Mouse (Mus musculus): Measurements from ENCODE around the gene 4930518I15Rik.
"Not testable (repeated sequence)": the region's sequence is repeated elsewhere in the genome, so short reads cannot be mapped to it uniquely, and the experiment has no call there.

4930518I15Rik gene

DNA sequence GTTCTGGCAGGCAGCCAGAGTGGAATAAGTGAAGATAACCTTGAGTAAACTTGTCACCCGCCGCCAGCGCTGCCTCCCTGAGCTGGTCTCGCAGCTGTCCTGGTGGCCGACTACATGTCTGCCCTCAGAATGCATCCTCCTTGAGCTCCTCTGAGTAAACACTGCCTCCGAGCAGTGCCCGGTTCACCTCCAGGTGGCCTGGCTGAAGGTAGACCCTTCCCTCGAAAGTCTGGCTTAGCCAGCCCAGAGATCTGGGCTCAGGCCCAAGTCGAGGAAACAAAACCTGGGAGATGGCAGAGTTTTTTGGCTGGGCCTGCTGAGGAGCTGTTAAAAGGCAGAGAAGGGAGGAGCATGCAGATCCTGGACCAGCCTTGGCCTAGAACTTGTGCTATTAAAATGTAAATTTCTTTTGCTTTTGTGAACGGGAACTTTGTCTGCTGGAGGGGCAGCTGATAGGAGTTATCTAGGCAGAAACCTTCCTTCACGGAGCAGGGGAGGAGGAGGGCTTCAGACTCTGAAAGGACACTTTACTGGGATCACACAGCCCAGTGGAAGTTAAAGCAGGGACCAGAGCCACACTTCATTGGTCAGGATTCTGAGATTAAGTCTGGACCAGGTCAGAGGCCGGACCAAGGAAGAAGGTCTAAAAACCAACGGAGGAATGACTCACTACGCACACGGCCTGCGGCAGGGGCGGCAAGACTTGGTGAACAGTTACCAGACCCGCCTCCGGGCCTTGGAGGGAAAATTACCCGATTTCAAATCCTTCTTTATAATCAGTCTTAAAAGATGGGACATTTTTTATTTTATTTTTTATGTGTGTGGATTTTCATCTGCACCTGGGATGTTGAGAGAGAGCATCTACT lies 15.7 kb downstream of the 4930518I15Rik start:
- no peak for DNase-seq

- DNase-seq, result no peak
Observed at GRCm38 (mm10) chr2:156841028-156841840, 16.5 kb downstream of the 4930518I15Rik start.

GRCm38 (mm10) chr2:156840301-156841027 lies 17.3 kb downstream of the 4930518I15Rik start:
- DNase-seq, result no peak

DNA sequence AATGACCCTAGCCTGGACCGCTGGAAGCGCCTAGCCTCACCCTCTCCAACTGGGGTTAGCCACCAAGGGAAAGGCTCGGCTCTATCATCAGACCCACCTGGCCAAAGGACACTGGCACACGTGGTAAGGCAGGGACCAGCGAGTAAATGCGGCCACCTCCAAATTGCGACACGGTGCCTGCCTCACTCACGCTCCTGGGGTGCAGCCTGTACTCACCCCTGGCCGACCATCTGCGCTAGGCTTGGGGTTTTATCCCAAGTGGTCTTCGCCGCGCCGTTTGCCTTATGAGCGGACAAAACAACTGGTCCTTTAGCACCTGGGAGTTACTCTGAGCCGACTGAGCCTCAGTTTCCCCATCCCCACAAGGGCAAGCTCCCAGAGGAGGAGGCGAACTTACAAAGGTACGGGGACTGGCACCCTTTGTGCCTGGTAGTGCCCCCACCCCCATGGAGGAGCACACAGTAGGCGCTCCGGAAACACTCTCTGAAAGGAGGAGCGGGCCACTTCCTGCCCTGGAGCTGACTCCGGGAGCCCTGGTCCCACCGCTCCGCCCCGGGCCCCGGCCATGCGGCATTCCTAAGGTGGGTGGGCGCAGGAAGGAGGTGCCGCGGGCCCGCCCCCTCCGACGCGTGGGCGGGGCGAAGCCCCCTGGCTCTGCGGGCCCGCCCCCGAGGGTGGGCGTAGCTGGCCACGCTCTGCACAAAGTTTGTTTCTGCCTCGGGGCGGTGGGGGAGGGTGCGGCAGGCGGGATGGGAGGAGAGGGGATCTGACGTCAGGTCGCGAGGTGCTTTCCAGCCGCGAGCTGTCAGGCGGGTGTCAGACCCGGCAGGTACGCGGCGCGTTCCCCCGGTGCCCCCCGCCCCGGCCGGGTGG lies 18.2 kb downstream of the 4930518I15Rik start, which contains the start of gene Tgif2:
Gene Tgif2 (plus strand): TSS at position 689 of the 873 bp plus-strand sequence.
- DNase-seq, result no peak

DNA sequence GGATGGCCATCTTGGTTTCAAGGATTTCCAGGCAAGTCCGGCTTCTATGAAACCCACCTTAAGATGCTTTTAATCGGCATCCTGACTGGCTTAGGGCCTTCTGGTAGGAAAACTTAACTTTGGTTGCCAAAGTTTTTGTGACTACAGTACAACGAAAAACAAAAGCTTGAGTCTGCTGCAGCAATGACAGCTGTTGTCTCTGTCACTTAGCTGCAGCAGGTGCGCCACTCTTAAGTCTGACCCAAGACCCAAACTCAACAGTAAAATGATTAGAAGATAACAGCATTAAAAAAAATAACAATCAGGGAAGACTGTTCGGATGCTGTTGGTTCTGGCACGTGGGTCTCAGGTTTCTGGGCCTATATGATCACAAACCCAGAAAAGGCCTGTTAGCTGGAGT lies 18.9 kb downstream of the 4930518I15Rik start:
- no peak for DNase-seq

DNA sequence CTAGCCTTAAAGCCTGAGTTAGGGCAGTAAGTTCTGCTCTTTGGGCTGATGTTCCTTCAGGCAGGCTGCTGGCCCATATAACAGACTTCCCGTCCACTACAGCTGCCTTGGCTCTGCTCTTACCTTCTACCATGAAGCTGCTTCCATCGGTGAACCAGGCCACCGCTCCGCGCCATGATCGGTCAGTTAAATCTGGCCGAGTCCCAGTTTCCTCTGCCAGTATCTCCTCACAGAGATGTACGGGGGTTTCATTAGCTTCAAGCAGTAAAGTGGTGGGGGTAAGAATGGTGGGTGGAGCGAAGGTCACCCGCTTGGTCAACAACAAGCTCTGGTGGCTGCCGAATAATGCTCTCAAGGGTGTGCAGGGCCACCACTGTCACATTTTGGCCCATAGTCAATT lies 23.4 kb downstream of the 4930518I15Rik start:
- no peak for DNase-seq

DNA sequence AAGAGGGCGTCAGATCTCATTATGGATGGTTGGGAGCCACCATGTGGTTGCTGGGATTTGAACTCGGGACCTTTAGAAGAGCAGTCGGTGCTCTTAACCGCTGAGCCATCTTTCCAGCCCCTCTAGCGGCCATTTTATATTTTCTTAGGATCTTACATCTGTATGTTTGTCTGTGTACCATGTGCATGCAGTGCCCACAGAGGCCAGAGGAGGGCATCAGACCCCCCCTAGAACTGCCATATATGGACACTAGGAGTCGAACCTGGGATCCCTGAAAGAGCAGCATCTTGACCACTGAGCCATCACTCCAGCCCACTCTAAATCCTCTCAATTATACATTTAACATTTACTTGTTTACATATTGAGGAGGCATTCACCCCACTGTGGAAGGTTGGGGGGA lies 32.6 kb downstream of the 4930518I15Rik start:
- not testable (repeated sequence) for DNase-seq

GRCm38 (mm10) chr2:156816116-156816515 lies 41.6 kb downstream of the 4930518I15Rik start:
- no peak for DNase-seq

DNA sequence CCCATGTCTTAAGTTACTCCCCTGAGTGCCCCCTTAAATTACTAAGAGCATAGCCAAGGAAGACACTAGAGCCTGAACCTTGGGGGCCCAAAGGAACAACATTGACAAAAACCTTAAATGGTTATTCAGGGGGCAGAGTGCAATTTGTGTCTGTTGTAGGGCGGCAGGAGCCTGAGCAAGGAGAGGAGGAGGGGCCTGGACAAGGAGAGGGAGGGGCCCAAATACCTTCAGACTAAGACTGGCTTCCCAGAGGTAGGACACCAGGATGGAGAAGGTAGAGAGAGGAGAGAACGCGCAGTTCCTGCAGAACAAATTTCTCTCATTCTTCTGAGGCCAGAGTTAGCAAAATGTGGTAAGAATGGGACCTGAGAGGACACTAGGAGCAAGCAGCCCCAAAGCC lies 42.3 kb downstream of the 4930518I15Rik start:
- DNase-seq, result no peak

GRCm38 (mm10) chr2:156814893-156815292 lies 42.9 kb downstream of the 4930518I15Rik start:
- no peak for DNase-seq

DNA sequence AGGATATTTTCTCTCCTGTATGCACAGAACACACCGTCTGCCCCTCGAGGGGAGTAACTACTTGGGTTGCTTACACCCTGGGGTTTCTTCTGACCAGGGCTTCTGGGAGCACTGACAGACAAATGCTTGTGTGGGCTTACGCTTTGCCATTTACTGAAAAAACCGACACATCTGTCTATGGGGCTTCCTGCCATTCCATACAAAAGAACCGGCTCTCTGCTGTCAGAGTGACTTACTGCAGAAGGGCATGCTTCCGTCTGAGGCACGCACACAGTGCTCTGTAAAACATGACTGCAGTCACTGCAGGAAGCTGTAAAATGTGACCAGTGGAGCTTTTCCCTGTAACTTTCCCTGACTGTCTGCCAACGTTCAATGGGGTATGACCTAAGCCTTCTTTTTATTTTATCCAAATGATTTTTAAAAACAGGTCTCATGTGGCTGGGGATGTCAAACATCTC lies 43.4 kb downstream of the 4930518I15Rik start:
- no peak for DNase-seq

GRCm38 (mm10) chr2:156811556-156811955 lies 46.2 kb downstream of the 4930518I15Rik start:
- DNase-seq, result no peak

GRCm38 (mm10) chr2:156810716-156811115 lies 47.0 kb downstream of the 4930518I15Rik start:
- DNase-seq, result no peak

DNA sequence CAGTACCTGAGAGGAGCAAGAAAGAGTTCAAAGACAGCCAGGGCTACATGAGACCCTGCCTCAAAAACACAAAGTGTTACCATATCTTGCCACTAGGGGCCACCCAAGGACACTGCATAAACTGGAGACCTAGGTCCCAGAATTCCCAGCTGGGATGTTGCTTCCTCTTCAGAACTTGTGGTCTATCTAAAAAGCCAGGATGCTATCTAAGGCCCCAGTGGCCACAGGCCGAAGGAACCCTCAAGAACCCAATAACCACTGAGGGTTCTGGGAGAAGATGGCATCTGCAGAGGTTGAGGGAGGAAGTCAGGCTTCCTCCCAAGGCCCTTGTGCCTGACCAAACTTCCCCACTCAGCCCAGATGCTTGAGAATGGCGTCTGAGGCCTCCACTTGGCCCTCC lies 48.2 kb downstream of the 4930518I15Rik start:
- DNase-seq, result peak; percentile 71

DNA sequence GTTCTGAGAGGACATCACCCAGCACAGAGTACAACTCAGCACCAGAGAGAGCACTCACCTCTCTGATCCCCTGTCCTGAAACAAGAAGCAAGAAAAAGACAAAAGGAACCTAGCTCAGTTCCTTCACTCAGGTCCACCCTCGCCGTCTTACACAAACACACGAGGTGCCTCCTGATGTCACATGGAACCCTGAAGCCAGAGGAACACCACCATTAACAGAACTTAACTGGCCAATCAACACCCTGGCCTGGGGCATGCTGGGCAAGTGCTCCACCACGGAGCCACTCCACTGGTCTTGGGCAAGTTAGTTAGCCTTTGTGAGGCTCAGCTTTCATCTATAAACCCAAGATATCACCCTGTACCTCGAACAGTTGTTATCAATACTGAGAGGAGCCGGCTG lies 50.9 kb downstream of the 4930518I15Rik start:
- DNase-seq, result no peak
